Mouse (Mus musculus) myocyte (in vitro differentiated cells): ENCODE measurements around the gene Gdf1.

Source experiments
- POLR2A ChIP-seq: IDR thresholded peaks from one replicate; pipeline ENCODE4 v1.6.1; 2011; ENCODE audit warnings: low read depth, mild to moderate bottlenecking, control low read depth, moderate library complexity; ENCODE audit not compliant: insufficient read length
- SRF ChIP-seq: IDR thresholded peaks from one replicate; pipeline ENCODE4 v1.6.1; 2011; ENCODE audit warnings: low read depth; ENCODE audit not compliant: control insufficient read depth, insufficient read length
- TCF12 ChIP-seq: IDR thresholded peaks from one replicate; pipeline ENCODE4 v1.6.1; 2011; ENCODE audit warnings: mild to moderate bottlenecking, control low read depth; ENCODE audit not compliant: poor library complexity, insufficient read depth, severe bottlenecking

GRCm38 (mm10) chr8:70376275-70376741, 46.7 kb downstream of the Gdf1 start:
- TF ChIP-seq POLR2A (no peak), TCF12 (no peak), SRF (no peak)
